Mouse (Mus musculus): ENCODE measurements around the gene Trim65.

GRCm38 (mm10) chr11:116117241-116117640, 13.7 kb downstream of the Trim65 start:
- TF ChIP-seq CTCF (IDR thresholded peaks at IDR 0.05): no peak
- TF ChIP-seq EP300 (IDR thresholded peaks at IDR 0.05): no peak
